Mouse (Mus musculus) ovary, postnatal 10 days (tissue): ENCODE measurements at regions not wholly inside any gene's neighbourhood (a gene's known extent, or its start where the extent isn't known, plus 50 kb on each side); places are given as distances from the start of the nearest gene placed in this dataset.

ENCODE experiments used
- DNase-seq: peaks from one replicate; pipeline ENCODE4 v3.0.0; 2022; ENCODE audit warnings: low spot score

DNA sequence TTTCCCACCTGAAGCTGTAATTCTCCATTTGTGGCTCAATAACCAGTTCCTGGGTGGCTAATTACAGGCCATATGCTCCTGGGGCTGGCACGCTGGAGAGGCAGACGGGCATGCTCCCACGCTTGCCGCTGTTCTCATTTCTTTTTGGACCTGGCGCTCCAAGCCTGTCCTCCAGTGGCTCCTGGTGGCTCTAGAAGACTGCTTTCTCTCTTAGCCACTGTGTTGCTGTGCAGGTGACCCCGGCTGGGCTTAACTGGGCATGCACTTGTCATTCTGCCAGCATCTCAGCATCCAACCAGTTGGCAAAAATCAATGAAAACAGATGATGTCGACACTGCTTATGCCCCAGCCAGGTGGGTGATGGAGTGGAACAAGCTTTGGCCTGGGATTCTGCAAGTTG, 1944.6 kb upstream of the Lrrc6 start:
- no peak for DNase-seq

DNA sequence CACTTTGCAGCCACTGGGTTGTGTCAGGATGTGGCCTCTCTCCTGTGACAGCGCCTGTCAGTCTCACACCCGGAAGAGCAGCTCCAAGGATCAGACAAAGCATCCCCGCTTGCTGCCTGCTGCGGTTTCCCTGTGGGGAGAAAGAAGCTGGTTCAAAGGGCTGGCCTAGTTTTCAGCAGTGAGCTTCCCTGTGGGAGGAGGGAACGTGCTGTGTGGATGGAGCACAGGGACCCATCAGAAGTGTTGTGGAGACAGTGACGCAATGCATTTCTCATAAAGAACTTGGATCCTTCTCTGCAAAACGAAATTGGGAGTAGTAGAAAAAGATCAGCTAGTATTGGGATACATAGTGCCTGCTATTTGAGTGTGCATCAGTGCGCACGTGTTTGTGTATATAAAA, 1939.9 kb upstream of the Lrrc6 start:
- no peak for DNase-seq

DNA sequence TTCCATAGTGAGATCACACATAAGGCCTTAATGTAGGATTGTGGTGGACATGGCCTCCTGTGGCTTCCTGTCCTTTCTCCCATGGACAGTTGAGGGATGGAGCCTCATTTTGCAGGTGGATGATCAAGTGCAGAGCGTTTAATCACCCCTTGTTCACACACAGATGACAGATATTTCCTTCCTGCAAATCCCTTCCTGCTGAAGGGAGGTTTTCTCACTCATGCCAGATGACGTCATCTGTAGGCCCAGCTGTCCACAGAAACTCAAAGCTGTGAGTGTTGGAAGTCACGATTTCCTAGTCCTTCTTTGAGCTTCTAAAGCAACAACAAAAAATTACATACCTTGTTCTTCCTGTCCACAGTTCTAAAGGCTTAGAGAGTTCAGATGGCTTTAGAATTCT, 1935.3 kb upstream of the Lrrc6 start:
- DNase-seq: no peak

DNA sequence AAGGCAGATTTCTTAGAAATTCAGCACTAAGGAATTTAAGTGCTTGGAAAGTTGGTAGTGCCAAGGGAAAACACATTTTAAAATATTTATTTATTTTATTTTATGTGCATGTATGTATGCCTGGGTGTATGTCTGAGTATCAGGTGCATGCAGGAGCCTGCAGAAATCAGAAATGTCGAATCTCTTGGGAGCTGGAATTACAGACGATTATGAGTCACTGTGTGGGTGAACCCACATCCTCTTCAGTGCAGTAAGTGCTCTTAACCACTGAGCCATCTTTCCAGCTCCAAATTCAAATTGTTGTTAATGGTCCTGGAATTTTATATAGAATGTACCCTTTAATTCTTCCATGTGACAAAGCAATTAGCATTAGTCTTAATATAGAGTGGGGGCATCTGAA, 1930.5 kb upstream of the Lrrc6 start:
- no peak for DNase-seq

DNA sequence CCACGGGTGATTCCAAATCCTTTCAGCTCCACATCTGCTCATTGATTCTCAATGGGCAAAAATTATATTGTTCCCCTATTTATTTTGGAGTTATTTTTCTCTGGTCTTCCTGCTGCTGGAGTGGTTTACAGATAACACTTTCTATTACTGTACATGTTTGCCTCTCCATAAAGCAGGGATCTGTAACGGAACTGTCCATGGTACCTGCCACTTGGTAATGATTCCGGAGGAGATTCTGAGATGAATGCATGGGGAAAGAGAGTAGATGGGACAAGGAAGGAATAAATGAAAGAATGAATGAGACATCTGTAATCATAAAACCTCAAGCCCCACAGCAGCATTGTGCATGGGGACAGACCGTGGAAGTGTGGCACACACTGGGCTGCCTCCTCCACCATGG, 1929.8 kb upstream of the Lrrc6 start:
- DNase-seq: no peak

DNA sequence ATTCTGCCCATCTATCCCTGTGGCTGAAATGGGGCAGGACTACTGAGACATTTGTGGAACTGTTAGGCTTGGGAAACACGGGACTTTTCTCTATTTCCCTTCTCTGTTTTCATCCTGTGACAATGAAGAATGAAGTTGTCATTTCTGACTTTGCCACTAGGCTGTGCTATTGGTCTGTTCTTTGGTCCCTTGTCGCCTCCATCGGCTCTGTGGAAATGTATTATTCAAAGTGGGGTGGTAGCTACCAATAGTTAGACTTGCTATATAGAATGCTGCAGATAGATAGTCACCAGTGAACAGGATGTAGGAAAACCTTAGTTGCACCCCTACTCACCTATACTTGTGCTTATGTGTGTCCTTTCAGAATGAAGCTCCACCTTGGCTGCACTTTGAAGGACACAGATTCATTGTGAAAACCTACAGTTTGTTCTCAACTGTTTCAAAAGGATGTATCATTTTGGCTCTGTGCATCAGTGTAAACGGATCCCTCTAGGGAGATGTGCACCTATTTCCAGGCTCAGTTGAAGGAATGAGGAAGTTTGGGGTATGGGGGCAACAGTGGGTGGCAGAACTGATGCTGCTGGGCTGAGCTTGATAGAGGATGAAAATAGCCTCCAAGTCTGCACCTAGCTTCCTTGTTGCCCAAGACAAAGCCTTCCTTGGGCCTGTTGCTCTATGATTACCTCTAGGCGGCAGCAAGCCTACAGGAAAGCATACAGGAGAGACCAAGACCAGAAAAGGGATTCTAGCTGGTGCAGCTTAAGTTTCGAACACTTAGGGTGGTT, 1927.9 kb upstream of the Lrrc6 start:
- DNase-seq: no peak

DNA sequence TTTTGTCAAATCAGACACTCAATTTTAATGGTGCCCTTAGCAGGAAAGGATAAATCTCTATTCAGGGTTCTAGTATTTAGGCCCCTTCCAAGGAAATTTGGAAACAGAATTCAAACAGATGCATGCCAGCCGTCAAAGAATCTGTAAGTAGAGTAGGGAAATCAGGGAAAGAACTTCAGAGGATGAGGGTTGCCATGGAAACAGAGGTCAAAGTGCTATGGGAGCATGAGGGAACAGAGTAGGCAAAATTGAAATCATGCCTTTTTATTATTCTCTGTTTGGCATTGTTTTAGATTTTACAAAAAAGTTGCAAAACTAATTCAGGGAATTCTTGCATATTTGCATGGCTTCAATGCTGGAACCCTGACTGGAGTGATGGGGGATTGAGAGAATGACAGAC, 1916.4 kb upstream of the Lrrc6 start:
- DNase-seq: no peak

DNA sequence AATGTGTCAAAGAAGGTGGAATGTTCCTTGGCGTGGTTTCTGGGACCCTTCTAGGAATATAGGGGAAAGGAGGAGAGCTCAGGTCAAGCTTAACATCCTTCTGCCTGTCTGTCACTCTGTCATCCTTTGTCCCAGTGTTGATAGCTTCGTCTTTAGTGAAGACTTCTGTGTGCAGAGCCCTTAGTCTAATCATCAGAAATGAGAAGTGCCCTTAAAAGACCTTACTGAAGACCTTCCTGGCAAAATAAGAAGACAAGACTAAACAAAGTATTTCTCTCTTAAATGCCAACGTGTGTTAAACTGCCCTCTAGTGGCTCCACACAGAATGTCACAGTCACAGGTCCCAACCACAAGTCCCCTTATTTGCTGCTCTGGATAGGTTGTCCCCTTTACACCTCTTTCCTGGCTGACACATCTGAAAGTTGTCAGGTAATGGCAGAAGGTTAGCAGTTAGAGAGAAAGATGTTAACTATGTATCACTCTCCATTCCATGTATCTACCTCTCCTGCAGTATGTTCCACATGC, 1914.8 kb upstream of the Lrrc6 start:
- no peak for DNase-seq

DNA sequence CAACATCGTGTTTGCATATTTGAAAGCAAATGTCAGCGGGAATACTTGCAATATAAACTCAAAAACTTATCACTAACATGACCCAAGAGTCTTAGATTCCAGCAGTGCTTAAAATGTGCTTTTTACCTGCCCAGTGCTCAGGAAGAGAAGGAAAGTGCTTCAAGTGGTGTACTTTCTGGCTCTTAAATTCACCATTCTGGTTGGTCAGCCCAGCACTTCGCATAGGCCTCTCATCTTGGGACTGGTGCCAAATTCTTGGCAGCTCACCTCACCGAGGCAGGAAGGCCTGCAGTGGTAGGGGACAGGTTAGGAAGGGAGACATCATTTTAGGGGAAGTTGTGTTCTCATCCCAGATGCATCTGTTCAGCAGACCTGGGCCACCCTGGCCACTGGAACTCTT, 1913.3 kb upstream of the Lrrc6 start:
- no peak for DNase-seq

DNA sequence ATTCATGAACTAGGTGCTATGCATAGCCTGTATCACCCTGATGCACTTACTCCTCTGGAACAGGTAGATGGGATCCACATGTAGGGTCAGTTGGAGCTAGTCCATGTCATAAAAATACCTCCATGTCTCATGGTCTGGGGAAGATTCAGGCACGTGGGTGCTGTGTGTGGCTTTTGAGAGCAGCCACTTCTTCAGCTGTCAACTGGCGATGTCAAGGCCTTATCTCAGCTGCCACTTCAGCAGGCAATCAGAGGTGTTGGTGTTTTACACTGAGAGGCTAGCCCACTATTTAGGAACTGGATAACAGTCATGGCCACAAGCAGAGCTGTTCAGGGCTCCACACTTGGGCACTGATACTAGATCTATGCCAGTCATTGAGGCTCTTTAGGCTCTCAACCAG, 1912.0 kb upstream of the Lrrc6 start:
- no peak for DNase-seq

DNA sequence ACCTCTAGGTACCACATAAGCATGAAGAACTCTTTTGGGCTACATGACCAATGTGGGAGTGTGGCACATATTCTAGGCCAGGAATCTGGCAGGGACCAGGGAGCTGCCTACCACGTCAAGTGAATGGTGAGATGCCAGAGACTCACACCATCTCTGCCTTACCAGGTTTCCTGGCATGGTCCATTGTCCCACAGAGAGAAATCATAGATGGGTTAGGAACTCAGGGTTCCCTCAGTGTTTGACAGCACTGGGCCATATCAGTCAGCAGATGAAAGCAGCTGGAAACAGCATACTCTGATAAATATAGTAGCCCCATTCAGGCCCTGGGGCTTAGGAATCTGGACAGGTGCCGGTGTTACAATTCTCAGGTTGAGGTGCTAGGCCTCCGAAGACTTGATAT, 1911.4 kb upstream of the Lrrc6 start:
- no peak for DNase-seq

DNA sequence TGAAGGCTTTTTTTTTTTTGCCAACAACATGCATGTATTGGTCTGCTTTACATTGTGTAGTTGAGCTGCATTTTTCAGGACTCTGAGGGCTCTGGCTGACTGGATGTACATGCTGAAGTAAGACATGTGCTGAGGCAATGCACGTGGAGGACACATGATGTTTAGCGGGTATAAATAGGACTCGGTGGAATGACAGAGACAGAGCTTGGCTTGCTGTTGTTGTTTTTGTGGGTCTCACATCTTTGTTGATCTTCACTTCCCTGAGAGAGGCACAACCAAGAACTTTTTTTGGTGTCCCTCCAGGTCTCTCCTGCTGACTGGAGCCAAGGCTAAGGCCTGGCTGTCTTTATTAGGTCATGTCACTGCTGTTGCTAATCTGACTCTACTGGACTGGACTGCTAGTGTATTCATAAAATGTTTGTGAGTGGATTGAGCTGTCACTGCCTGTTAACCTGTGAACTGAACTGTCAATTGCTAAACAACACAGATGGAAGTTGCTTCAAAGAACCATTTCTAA, 1902.9 kb upstream of the Lrrc6 start:
- no peak for DNase-seq

DNA sequence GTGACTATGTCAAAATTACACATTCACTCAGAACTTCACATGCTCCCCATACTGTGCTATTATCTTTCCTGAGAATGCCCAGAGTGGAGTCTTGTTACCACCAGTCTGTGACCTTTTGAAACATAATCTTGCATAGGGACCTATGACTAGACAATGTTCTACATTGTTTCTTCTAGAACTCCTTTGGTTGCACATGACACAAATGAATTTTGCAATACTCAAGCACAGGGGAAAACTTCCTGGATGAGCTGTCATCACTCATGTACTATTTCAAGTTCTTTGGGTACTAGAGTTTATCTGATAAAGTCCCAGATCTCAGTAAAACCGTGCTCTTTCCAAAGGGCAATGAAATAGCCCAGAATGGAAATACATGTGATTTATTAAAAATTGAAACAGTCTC, 1901.0 kb upstream of the Lrrc6 start:
- no peak for DNase-seq

DNA sequence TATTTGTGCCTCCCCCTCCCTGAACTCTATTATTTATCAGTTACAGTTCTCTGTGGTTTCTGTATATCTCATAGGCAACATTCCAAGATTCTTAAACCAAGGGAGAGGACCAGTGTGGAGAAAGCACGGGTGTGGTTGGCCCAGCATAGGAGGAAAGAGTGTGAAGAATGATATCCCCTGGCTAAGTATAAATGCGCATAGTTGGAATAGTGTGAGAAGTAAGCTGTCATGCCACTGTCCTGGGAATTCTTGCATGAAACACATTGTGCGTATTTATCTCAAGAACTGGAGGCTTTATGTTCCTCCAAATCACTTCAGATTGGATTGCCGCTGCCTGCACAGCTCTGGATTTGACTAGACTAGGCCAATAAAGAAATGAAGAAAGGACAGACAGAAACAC, 1900.3 kb upstream of the Lrrc6 start:
- DNase-seq: no peak

DNA sequence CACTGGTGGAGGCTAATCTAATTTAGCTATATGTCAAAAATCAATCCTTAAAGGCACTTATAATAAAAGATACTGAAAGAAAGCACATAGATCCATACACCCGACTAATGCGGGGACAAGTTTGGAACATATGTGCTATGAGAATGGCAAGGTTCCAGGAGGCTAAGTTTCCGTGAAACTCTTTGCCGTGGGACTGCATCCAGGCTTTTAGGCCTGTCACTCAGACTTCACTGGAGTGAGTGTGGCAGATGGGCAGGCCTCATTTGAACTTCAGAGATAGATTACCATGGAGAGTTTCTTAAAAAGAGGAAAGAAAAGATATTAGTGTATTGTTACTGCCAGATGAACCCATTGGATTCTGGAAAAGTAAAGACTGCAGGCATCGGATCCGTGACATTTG, 1895.9 kb upstream of the Lrrc6 start:
- DNase-seq: no peak

DNA sequence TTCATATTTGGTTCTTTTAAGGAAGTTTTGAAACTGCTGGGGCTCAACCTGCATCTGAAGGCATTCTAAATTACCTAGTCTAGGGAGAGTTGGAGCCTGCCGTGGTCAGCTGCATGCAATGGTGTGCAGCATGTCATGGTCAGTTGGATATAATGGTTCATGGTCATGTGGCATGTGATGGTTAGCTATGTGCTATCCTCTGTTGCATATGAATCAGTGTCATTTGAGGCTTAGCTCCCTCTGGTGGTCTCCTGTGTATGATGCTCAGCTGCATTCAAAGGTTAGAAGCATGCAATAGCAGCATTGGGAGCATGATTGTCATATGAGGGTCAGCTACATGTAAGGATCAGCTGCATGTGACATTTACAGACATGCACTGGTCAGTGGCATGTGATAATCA, 1894.0 kb upstream of the Lrrc6 start:
- no peak for DNase-seq

DNA sequence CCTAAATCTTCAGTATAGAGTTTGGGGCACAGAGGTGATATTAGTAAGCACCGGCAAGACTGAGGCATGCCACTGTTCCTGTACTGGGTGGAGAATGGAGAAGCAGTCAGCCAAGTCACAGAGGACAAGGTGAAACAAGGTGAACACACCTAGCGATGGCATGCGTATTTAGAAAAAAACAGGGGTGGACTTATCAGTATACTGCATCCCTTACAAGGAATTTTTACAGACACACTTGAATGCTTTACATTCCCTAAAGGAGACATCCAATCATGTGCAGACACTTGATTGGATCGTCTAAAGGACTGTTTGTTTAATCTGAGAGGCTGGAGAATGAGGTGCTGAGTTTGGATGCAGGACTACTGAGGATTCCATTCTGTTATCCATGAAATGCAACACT, 1893.4 kb upstream of the Lrrc6 start:
- DNase-seq: no peak

DNA sequence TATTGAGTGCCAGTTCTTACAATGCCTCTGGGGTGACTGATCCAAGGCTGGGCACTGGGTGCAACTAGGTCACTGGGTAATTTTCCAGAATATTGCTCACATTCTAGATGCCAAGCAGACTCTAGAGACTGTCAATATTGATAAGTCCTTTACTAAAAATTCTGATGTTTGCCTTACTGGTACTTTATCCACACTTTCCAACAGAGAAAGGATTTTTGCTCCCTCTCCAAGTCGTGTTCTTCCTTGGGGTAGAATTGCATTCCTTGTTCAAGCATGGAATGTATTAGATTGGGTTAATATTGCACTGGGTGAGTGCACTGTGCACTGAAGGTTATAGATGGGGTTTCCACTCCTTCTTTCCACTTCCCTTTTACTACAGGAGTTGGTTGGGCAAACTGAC, 1891.0 kb upstream of the Lrrc6 start:
- no peak for DNase-seq

DNA sequence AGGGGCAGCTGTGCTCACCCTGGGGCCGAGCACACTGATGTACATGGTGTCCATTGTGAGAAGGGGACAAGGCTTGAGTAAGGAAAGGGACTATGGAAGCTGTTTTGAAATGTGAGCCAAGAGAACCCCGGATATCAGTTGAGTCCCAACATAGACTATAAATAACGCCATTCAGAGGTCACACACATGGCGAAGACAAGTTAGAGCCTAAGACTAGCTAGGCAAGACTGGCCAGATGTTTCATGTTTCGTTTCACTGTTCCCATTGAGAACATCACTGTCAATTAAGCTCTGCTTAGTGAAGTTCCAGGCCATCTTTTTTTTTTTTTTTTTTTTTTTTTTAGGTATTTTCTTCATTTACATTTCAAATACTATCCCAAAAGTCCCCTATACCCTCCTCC, 1889.1 kb upstream of the Lrrc6 start:
- DNase-seq: no peak

DNA sequence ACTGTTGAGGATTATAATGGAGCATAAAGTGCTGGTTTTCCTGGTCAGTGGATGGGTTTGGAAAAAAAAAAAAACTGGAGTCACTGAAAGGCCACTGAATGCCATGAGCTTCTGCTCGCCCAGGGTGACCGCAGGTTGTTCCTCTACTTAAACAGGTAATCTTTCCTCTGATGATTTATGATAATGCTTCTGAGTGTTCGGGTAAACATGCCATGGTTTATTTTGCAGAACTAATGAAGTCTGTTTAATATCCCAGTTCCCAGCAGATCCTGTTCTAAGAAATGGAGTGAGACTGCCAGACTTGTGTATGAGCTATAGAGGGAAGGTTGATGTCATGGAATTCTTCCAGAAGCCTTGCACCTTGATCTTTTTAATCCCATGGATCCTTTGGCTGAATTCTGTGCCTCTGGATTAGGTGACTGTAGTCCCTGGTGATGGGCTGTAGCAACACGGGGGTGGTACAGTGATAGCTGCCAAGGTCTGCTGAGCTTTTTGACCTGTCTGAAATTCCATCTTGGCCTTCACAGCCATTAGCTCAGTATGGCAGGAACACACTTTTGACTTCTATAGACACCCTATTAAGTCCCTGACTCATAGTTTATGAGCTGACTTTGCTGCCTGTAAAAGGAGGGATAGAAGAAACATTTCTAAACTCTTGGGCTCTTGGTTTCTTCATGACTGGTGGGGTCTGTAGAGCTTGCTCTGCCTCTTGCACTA, 1886.8 kb upstream of the Lrrc6 start:
- DNase-seq: no peak

DNA sequence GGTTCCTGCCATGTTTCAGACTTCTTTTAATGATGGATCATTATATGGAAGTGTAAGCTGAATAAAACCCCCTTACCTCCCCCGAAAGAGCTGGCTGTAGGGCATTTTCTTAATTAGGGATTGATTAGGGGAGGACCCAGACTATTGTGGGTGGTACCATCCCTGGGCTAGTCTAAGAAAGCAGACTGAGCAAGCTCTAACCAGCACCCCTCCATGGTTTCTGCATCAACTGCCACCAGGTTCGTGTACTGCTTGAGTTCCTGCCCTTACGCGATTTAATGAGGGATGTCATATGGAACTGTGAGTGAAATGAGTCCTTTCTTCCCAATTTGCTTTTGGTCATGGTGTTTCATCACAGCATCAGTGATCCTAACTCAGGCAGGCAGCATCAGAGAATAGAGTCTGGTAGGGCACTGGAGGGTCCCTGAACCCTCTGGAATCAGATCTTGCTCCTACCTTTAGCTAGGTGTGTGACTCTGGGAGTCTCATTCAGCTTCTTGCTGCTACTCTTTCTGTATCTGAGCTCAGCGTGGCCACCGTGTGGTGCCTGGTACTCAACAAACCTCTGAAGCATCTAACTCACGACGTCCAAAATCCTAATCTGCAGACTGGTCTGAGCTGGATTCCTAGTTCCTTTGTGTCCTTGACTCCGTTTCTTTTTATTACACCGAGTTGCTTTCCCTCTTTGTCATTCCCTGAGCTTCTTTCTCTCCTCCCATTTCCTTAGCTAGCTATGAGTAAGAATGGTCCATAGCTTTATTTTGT, 1884.0 kb upstream of the Lrrc6 start:
- DNase-seq: no peak

DNA sequence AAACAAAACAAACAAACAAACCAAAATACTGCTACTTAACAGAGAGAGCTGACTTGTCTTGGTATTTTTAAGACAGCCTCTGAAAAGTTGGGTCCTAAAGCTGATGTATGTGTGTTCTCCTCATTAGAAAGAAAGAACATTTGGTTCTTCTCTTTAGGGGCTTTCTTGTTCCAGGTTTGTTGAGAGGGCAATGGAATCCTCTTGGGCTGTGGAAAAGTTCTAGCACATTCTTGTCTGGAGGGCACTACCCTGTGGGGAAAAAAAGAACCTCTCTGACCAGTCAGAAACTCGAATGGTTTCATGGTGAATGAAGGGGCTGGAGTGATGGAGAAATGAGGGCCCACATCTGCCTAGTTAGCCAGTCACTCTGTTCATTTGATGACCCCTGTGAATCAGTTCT, 1874.5 kb upstream of the Lrrc6 start:
- DNase-seq: no peak

DNA sequence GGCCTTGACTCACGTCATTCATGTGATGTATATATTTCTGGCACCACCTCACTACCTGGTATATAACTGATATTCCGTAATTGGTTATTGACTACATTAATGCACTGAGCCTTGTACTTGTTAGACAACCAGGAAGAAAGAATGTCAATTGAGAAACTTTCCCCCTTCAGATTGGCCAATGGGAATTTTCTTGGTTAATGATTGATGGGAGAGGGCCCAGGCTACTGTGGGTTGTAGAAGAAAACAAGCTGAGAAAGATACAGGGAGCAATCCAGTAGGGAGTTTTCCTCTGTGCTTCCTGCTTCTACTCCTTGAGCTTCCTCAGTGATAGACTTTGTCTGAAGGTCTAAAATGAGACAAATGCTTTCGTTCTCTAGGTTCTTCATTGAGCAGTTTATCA, 1866.1 kb upstream of the Lrrc6 start:
- DNase-seq: no peak
